In genomic region chr10:21095541-21095940, GRCm38 (mm10) we compare ENCODE assay signal across 25 mouse cellular contexts.
"Had no signal": no experiment of that assay in that cellular context is flagged by ENCODE, and none has a peak within 500 bp of the region (broad histone marks: within the 10 kb centered on the region; RNA-seq: fewer than 3 reads in every experiment).

No protein-coding gene starts in this region.

- H3K27me3 ChIP-seq: embryonic facial prominence, embryonic 12.5 days; embryonic facial prominence, embryonic 13.5 days; embryonic facial prominence, embryonic 15.5 days had no signal

- H3K36me3 ChIP-seq: embryonic facial prominence, embryonic 10.5 days; embryonic facial prominence, embryonic 12.5 days; embryonic facial prominence, embryonic 13.5 days; embryonic facial prominence, embryonic 15.5 days; forebrain, embryonic 10.5 days; forebrain, embryonic 12.5 days; forebrain, embryonic 15.5 days had no signal

- H3K4me3 ChIP-seq: embryonic facial prominence, embryonic 10.5 days; embryonic facial prominence, embryonic 12.5 days; embryonic facial prominence, embryonic 13.5 days; embryonic facial prominence, embryonic 15.5 days; erythroblast, embryonic 14.5 days; forebrain, embryonic 10.5 days; forebrain, embryonic 12.5 days; forebrain, embryonic 13.5 days; forebrain, embryonic 15.5 days; gastrocnemius, adult 2 months; heart, adult 2 months had no signal

- H3K9me3 ChIP-seq: embryonic facial prominence, embryonic 10.5 days; embryonic facial prominence, embryonic 12.5 days; embryonic facial prominence, embryonic 13.5 days; embryonic facial prominence, embryonic 15.5 days; forebrain, embryonic 10.5 days; forebrain, embryonic 12.5 days; forebrain, embryonic 13.5 days; forebrain, embryonic 15.5 days had no signal

- H3K27ac ChIP-seq: embryonic facial prominence, embryonic 10.5 days; embryonic facial prominence, embryonic 12.5 days; embryonic facial prominence, embryonic 13.5 days; embryonic facial prominence, embryonic 15.5 days; forebrain, embryonic 10.5 days; forebrain, embryonic 12.5 days; forebrain, embryonic 13.5 days; forebrain, embryonic 15.5 days; gastrocnemius, adult 2 months; heart, adult 2 months had no signal

- DNase-seq: cerebellum, adult 9-10 months; cerebellum, adult 9-11 months; cerebellum, postnatal 10 days; cerebellum, postnatal 14 days; cerebellum, postnatal 25 days; cerebellum, postnatal 36 days; embryo, embryonic 11 days; forebrain, postnatal 0 days; gastrocnemius, adult 2 months; gastrocnemius, postnatal 10 days; gastrocnemius, postnatal 14 days; gastrocnemius, postnatal 25 days; gastrocnemius, postnatal 36 days; heart, adult 11 months; heart, adult 18-20 months; heart, adult 2 months had no signal

- H3K4me1 ChIP-seq: embryonic facial prominence, embryonic 15.5 days; forebrain, embryonic 15.5 days had no signal
